12 mouse cellular contexts compared by ENCODE assay signal in the genomic region with DNA sequence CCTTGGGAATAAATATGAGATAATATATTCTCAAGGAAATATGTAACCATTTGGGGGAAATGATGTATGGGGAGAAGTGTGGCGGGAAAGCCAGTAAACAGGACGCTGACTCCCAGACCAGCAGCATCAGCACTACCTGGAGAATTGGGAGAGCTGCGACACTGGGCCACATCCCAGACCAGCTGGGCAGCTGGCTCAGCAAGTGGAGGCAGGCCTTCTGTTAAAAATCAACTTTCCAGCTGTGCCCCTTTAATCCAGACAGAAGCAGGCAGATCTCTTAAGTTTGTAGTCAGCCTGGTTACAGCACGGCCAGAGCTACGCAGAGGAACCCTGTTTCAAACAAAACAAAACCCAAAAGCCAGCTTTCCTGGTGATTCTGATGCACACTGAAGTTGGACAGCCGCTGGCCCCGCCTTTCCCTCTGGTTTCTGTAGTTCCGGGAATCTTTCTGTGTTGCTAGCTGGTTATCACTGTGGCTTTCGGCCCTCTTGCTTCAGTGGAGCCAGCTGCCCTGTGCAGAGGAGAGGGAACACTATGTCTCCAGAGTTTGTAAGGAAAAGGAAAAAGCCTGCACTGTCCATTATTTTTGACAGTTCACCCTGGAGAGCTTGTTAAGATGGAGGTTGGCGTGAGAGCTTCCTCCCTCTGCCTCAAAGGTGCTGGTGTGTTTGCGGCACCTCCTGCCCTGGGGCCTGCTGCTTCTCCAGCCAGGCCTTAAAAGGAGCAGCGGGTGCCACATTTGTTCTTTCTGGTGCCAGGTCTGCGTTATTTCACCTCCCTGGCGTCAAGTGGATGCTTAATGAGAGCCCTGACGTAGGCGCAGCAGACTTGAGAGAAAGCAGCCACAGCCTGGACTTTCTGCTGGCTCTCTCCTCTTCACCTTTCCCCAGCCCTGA. TPM values are rescaled to one million over a fixed set of nuclear protein-coding genes. Genes with fewer than 3 reads are reported as not detected.
A peak's percentile ranks its signal among the peaks of the same experiment; 100 is the strongest.
DNase-seq lines count a peak whose midpoint lies in the region; ATAC-seq lines count a peak whose summit lies in the region.
"Had no signal": no experiment of that assay in that cellular context is flagged by ENCODE, and none has a peak within 500 bp of the region (broad histone marks: within the 10 kb centered on the region; RNA-seq: fewer than 3 reads in every experiment).

No protein-coding gene starts in this region.

- H3K36me3 ChIP-seq in heart, embryonic 12.5 days, result peaks cover 16% of the 10 kb centered on the region
- H3K36me3 ChIP-seq in liver, embryonic 11.5 days (ENCODE audit: control insufficient read depth, insufficient read depth, low read length), result peaks cover 9% of the 10 kb centered on the region; the same call in 1 of the 2 replicates

- H3K9ac ChIP-seq in heart, embryonic 12.5 days, result peak overlapping the region; percentile 46
- peak overlapping the region; percentile 49 for H3K9ac ChIP-seq in liver, embryonic 11.5 days (ENCODE audit: low read depth, low read length)

- peak; percentile 37; the same call in 1 of the 2 replicates for ATAC-seq in heart, embryonic 12.5 days (ENCODE audit: insufficient number of reproducible peaks, low FRiP score)
- peak; percentile 58; the same call in 1 of the 2 replicates for ATAC-seq in liver, embryonic 11.5 days (replicated peaks; ENCODE audit: low FRiP score)
- ATAC-seq: forebrain, embryonic 14.5 days; hindbrain, postnatal 0 days had no signal

- 44% methylated on average over 16 of the region's 16 CpGs for WGBS in heart, embryonic 12.5 days
- 56% methylated on average over 16 of the region's 16 CpGs for WGBS in liver, embryonic 11.5 days

- H3K4me2 ChIP-seq in heart, embryonic 12.5 days, result peak overlapping the region; percentile 19
- H3K4me2 ChIP-seq in liver, embryonic 11.5 days, result peak overlapping the region; percentile 48

- peak; percentile 64 to 74 for DNase-seq in heart, adult 18-20 months
- no peak for DNase-seq in heart, adult 8-10 months (ENCODE audit: low spot score)
- peak; percentile 86 for DNase-seq in MN1 (ENCODE audit: low spot score)
- DNase-seq in liver, embryonic 11.5 days (ENCODE audit: low spot score), result no peak
- DNase-seq in urinary bladder, postnatal 36 days (ENCODE audit: low spot score in 2 of 2), result no peak
- DNase-seq in embryo, embryonic 9.5 days (ENCODE audit: extremely low spot score), result no peak
- DNase-seq in urinary bladder, adult 2 months (ENCODE audit: low spot score), result no peak
- DNase-seq: left cerebral cortex, postnatal 4 days had no signal

- peaks cover 59% of the 10 kb centered on the region for H3K4me1 ChIP-seq in heart, embryonic 12.5 days (replicated peaks)
- H3K4me1 ChIP-seq in liver, embryonic 11.5 days (replicated peaks; ENCODE audit: control insufficient read depth, insufficient read depth, low read length), result peaks cover 39% of the 10 kb centered on the region

- H3K9me3 ChIP-seq in heart, embryonic 12.5 days (replicated peaks), result no peaks in the 10 kb centered on the region
- H3K9me3 ChIP-seq in liver, embryonic 11.5 days (ENCODE audit: control insufficient read depth, low read length), result no peaks in the 10 kb centered on the region

- peak overlapping the region; percentile 81 for H3K27ac ChIP-seq in heart, embryonic 12.5 days (ENCODE audit: poor library complexity, severe bottlenecking)
- H3K27ac ChIP-seq in liver, embryonic 11.5 days (ENCODE audit: low read depth, low read length), result peak overlapping the region; percentile 92
- H3K27ac ChIP-seq: hindbrain, postnatal 0 days had no signal

- H3K4me3 ChIP-seq in heart, embryonic 12.5 days, result no peak overlapping the region
- no peak overlapping the region for H3K4me3 ChIP-seq in liver, embryonic 11.5 days (ENCODE audit: low read depth, low read length)

- peaks cover 7% of the 10 kb centered on the region for H3K27me3 ChIP-seq in heart, embryonic 12.5 days (replicated peaks)
- H3K27me3 ChIP-seq in liver, embryonic 11.5 days (replicated peaks; ENCODE audit: control insufficient read depth, insufficient read depth, low read length), result 0 out of 2 replicates have a peak, but pooled peaks cover 2% of the 10 kb centered on the region

RNA-seq across cellular contexts. Expression of a gene that starts 6.6 kb away (rescaled TPM):
- 10 to 100 TPM; 31.3 to 35.1 TPM for total RNA-seq in heart, adult 18-20 months (2021)
- 10 to 100 TPM; 33.0 to 45.2 (median 33.9) TPM for total RNA-seq in heart, adult 8-10 months (2022)
- 33.8 and 37.3 TPM in 2 replicates for polyA plus RNA-seq in heart, embryonic 12.5 days (2016; fragmentation: Nextera tagmentation; extraction: Ambion mirVana)
- 32.3 and 33.0 TPM in 2 replicates for polyA plus RNA-seq in liver, embryonic 11.5 days (2014; fragmentation: Nextera tagmentation; extraction: Ambion mirVana)
- 35.9 and 38.5 TPM in 2 replicates for polyA plus RNA-seq in urinary bladder, adult 2 months (2012; rRNA removed)

RNA-seq across cellular contexts. Expression of a gene that starts 10.3 kb away (rescaled TPM):
- total RNA-seq in heart, adult 18-20 months (2021), result 10 to 100 TPM; 20.8 to 25.7 TPM
- total RNA-seq in heart, adult 8-10 months (2022), result 10 to 100 TPM; 24.6 to 38.6 (median 29.6) TPM
- polyA plus RNA-seq in heart, embryonic 12.5 days (2016; fragmentation: Nextera tagmentation; extraction: Ambion mirVana), result 2.7 and 3.6 TPM in 2 replicates
- polyA plus RNA-seq in liver, embryonic 11.5 days (2014; fragmentation: Nextera tagmentation; extraction: Ambion mirVana), result 0.14 and 0.19 TPM in 2 replicates
- 19.3 and 23.1 TPM in 2 replicates for polyA plus RNA-seq in urinary bladder, adult 2 months (2012; rRNA removed)

RNA-seq across cellular contexts. Expression of a gene that starts 20.4 kb away (rescaled TPM):
- total RNA-seq in heart, adult 18-20 months (2021), result not detected
- total RNA-seq in heart, adult 8-10 months (2022), result not detected
- polyA plus RNA-seq in heart, embryonic 12.5 days (2016; fragmentation: Nextera tagmentation; extraction: Ambion mirVana), result not detected in 2 replicates
- not detected in 2 replicates for polyA plus RNA-seq in liver, embryonic 11.5 days (2014; fragmentation: Nextera tagmentation; extraction: Ambion mirVana)
- 0.16 TPM in 1 of 2 replicates, not detected in the other for polyA plus RNA-seq in urinary bladder, adult 2 months (2012; rRNA removed)
- total RNA-seq: hindbrain, postnatal 0 days; left cerebral cortex, postnatal 4 days had no signal
- polyA plus RNA-seq: forebrain, embryonic 14.5 days; hindbrain, postnatal 0 days; neural tube, embryonic 11.5 days had no signal

RNA-seq across cellular contexts. Expression of a gene that starts 23.9 kb away (rescaled TPM):
- total RNA-seq in heart, adult 18-20 months (2021), result 1 to 10 TPM; 1.4 to 2.6 TPM
- total RNA-seq in heart, adult 8-10 months (2022), result 1 to 10 TPM; 2.2 to 3.3 (median 2.5) TPM
- polyA plus RNA-seq in heart, embryonic 12.5 days (2016; fragmentation: Nextera tagmentation; extraction: Ambion mirVana), result 1.4 and 1.5 TPM in 2 replicates
- 2.9 and 3.5 TPM in 2 replicates for polyA plus RNA-seq in liver, embryonic 11.5 days (2014; fragmentation: Nextera tagmentation; extraction: Ambion mirVana)
- polyA plus RNA-seq in urinary bladder, adult 2 months (2012; rRNA removed), result 2.6 and 3.0 TPM in 2 replicates

RNA-seq across cellular contexts. Expression of a gene that starts 27.4 kb away (rescaled TPM):
- under 1 TPM in 1 of 2 experiments, not detected in 1; 0.07 TPM for total RNA-seq in heart, adult 18-20 months (2021)
- under 1 TPM in 3 of 4 experiments, not detected in 1; 0.09 to 0.14 (median 0.09) TPM for total RNA-seq in heart, adult 8-10 months (2022)
- 0.10 and 0.23 TPM in 2 replicates for polyA plus RNA-seq in heart, embryonic 12.5 days (2016; fragmentation: Nextera tagmentation; extraction: Ambion mirVana)
- 0.32 and 0.60 TPM in 2 replicates for polyA plus RNA-seq in liver, embryonic 11.5 days (2014; fragmentation: Nextera tagmentation; extraction: Ambion mirVana)
- polyA plus RNA-seq in urinary bladder, adult 2 months (2012; rRNA removed), result 0.78 and 0.93 TPM in 2 replicates

Comparison
In these comparisons a context has a peak if more than half of its experiments do, and no peak if none do; other contexts are left out.
1. DNase-seq: peak in heart, adult 18-20 months (2 of 2) and MN1 (single experiment); none in heart, adult 8-10 months (single experiment), liver, embryonic 11.5 days (single experiment), urinary bladder, postnatal 36 days (0 of 2), embryo, embryonic 9.5 days (single experiment) and urinary bladder, adult 2 months (single experiment).